Mouse (Mus musculus) spleen, adult 2 months (tissue): ENCODE results near the gene Spen. TPM values are rescaled to one million over a fixed set of nuclear protein-coding genes. Genes with fewer than 3 reads are reported as not detected.
A peak's percentile ranks its signal among the peaks of the same experiment; 100 is the strongest.

Experiments
- DNase-seq, 2 experiments: peaks; one replicate each; pipeline versions ENCODE4 v3.0.0 to v3.0.0-alpha.2; 2012 to 2021; ENCODE audit warnings: low spot score in 2 of 2, low read depth in 1 of 2
- H3K27ac ChIP-seq: fragments of 200-500 bp; 2 replicates; pipeline ENCODE4 v1.5.1; 2012; ENCODE audit warnings: low read length, inconsistent platforms; ENCODE audit not compliant: insufficient read depth
- H3K27me3 ChIP-seq: fragments of 200-500 bp; 2 replicates; pipeline ENCODE4 v1.6.1; 2012; ENCODE audit warnings: mild to moderate bottlenecking, moderate library complexity, low read length, inconsistent platforms; ENCODE audit not compliant: control insufficient read depth, insufficient read depth
- H3K36me3 ChIP-seq: fragments of 200-500 bp; 2 replicates; pipeline ENCODE4 v1.6.1; 2012; ENCODE audit warnings: mild to moderate bottlenecking, low read length, inconsistent platforms; ENCODE audit not compliant: control insufficient read depth, insufficient read depth
- H3K4me1 ChIP-seq: fragments of 200-500 bp; 2 replicates; pipeline ENCODE4 v1.6.1; 2011; ENCODE audit warnings: inconsistent platforms; ENCODE audit not compliant: control insufficient read depth, insufficient read depth, insufficient read length
- H3K4me3 ChIP-seq: fragments of 200-500 bp; 2 replicates; pipeline ENCODE4 v1.5.1; 2011; ENCODE audit warnings: mild to moderate bottlenecking, inconsistent platforms; ENCODE audit not compliant: insufficient read depth, insufficient read length; ENCODE audit errors: extremely low read depth
- CTCF ChIP-seq: fragments of 200-500 bp; IDR thresholded peaks from 2 replicates; pipeline ENCODE4 v1.5.1; 2011; ENCODE audit warnings: mild to moderate bottlenecking, inconsistent platforms; ENCODE audit not compliant: insufficient read depth, insufficient read length, insufficient replicate concordance; ENCODE audit errors: extremely low read depth
- POLR2A ChIP-seq: fragments of 200-500 bp; IDR thresholded peaks from 2 replicates; pipeline ENCODE4 v1.6.1; 2011; ENCODE audit warnings: low read depth, low read length, inconsistent platforms
- WGBS: fragments of 180-500 bp; shearing (Covaris S2); methylation state at CpG from one replicate; pipeline ENCODE4 v1.1.7; 2018; 5-methylcytosine and 5-hydroxymethylcytosine counted together
- polyA plus RNA-seq: library from polyadenylated mRNA; depleted of rRNA; stranded (reverse); fragments of >200 nt; gene quantifications from 2 replicates; pipeline ENCODE4 v1.2.3, GENCODE M21; 2012

Gene Spen
- polyA plus RNA-seq, 1 experiment, result 28.2 TPM

DNA sequence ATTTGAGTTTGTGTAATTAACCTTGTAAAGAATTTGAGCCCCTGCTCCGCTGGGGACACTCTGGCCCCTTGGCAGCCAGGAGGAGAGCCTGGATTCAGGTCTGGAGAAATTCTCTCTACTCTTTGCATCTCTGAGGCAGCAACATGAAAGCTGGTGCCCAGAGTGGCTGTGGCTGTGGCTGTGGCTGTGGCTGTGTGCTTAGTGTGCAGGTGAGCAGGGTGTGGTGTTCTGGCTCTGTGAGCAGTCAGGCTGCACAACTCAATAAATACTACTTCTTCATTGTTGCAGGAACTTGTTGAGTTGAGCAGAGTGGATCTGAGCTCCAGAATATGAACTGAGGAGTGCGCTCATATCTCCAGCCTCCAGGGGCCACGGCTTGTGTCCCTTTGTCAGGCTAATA lies 79.5 kb downstream of the Spen start:
- Histone ChIP-seq H3K36me3 (peaks cover 18% of the 10 kb centered on the region), H3K4me1 (peaks cover 7% of the 10 kb centered on the region; the same call in 1 of the 2 replicates)

DNA sequence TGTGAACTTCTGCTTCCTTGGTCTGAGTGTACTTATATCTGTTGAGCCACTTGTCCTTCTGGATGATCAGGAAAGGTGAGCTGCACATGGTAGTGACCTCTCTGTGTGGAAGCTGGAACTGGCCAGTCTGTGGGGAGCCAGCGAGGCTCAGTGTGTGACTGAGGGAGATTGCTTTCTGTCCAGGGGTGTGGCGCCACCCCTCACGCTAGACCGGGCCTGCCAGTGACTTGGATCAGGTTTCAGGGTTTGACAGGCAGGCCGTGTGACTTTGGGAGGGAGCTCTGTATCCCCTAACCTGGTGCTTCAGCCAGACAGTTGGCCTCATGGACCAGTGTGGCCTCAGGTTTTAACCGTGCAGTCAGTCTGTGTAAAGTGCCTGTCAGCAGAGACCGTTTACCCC lies 80.2 kb downstream of the Spen start:
- 87% methylated on average over 7 of the region's 7 CpGs for WGBS
- no peak overlapping the region for H3K4me3 ChIP-seq
- TF ChIP-seq POLR2A, result no peak
- no peak for TF ChIP-seq CTCF
- H3K27me3 ChIP-seq, result no peaks in the 10 kb centered on the region
- DNase-seq, result no peak
- H3K4me1 ChIP-seq, result peaks cover 7% of the 10 kb centered on the region; the same call in 1 of the 2 replicates
- peaks cover 14% of the 10 kb centered on the region for H3K36me3 ChIP-seq
- H3K27ac ChIP-seq, result no peak overlapping the region

More for the DNA sequence above, 79.5 kb downstream of the Spen start:
- 94% methylated on average over 3 of the region's 3 CpGs for WGBS
- no peak for TF ChIP-seq POLR2A
- TF ChIP-seq CTCF, result no peak
- Histone ChIP-seq H3K27me3 (no peaks in the 10 kb centered on the region), H3K27ac (no peak overlapping the region), H3K4me3 (no peak overlapping the region)
- no peak for DNase-seq

DNA sequence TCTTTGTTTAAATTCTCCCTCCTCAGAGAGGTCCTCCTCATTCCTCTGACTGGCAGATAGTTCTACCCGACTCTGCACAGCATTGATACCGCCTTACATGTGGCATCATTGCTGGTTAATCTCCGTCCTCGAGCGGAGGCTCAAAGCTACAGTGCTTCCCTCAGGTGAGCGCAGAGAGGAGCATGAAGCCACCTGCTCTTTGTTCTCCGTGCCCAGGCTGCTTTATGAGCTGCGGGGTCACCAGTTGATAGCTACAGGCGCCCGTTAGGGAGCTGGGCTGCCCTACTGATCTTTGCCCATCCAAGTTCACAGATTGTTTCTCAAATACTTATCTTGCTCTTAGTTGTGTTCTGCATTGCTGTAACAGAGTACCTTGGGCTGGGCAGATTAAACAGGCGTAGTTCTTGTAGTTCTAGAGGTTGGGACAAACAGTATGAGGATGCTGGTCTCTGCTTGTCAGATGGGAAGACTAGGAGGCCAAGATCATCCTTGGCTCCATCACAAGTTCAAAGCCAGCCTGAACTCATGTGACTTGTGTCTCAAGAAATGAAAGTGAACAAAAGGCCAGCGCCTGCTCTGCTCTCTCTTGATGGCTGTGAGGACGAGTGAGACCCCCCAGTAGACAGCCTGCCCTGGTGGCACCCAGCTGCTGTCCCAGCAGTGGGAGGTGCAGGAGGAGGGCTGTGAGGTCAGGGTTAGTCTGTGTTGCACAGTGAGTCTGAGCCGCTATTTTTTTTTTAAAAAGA lies 82.0 kb downstream of the Spen start:
- peaks cover 7% of the 10 kb centered on the region; the same call in 1 of the 2 replicates for H3K36me3 ChIP-seq
- peaks cover 10% of the 10 kb centered on the region; the same call in 1 of the 2 replicates for H3K4me1 ChIP-seq
- TF ChIP-seq POLR2A (no peak), CTCF (no peak)
- WGBS, result 95% methylated on average over 14 of the region's 14 CpGs
- no peaks in the 10 kb centered on the region for H3K27me3 ChIP-seq
- H3K27ac ChIP-seq, result no peak overlapping the region
- no peak overlapping the region for H3K4me3 ChIP-seq
- DNase-seq, result no peak

DNA sequence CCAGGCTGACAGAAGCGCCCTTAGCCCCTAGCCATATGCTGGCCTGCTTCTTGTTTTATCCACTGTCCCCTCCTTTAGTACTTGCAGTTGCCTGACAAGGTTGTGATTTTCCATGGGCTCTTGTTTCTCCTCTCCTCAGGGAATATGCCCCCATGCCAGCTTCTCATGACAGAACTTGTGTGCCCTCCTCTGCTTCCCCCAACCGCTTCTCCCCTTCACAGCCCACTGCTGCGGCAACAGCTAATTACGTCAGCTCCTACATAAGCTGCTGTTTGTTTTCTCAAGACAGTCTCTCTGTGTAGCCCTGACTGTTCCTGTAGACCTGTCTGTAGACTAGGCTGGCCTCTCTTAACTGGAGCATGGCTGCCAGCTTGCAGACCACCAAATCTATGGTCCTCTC lies 82.9 kb downstream of the Spen start:
- Histone ChIP-seq H3K4me1 (peaks cover 10% of the 10 kb centered on the region; the same call in 1 of the 2 replicates), H3K27me3 (no peaks in the 10 kb centered on the region), H3K36me3 (peaks cover 7% of the 10 kb centered on the region; the same call in 1 of the 2 replicates), H3K4me3 (no peak overlapping the region), H3K27ac (no peak overlapping the region)
- DNase-seq, result no peak
- WGBS, result 93% methylated on average over 4 of the region's 4 CpGs
- TF ChIP-seq POLR2A, result no peak
- no peak for TF ChIP-seq CTCF

DNA sequence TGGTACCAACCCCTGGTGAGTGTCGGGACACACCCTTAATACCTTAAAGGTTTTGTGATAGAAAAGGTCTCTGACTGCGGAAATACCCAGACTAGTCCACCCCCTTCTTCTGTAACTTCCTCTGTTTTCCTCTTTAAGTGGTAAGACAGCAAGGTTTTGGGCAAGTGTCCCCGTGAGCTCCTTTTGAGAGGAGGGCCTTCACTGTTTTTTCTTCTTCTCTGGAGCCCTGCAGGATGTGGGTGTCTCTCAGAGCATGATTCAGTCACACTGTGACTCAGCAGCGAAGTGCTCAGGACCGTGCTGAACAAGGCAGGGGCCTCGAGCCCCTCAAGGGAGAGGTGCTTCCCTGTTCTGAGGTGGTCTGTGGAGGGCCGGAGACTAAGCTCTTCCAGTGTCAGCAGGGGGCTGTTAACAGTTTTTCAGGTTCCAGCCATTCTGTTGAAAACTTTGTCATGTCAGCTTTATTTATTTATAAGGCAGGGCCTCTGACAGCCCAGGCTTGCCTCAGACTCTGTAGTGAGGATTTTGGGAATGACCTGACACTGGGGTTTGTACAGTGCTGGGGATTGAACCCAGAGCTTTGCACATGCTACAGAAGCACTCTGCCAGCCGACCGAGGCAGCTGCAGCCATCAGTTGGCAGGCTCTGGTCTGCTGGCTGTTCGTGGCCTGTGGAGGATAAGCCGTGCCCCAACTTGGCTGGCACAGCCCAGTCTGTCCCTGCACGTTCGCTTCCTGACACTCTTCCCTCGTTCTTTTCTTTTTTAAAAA lies 83.6 kb downstream of the Spen start:
- H3K4me1 ChIP-seq, result peaks cover 10% of the 10 kb centered on the region; the same call in 1 of the 2 replicates
- peak overlapping the region; percentile 44 for H3K27ac ChIP-seq
- TF ChIP-seq POLR2A (no peak), CTCF (no peak)
- no peaks in the 10 kb centered on the region for H3K27me3 ChIP-seq
- 41% methylated on average over 14 of the region's 14 CpGs for WGBS
- peaks cover 8% of the 10 kb centered on the region; the same call in 1 of the 2 replicates for H3K36me3 ChIP-seq
- H3K4me3 ChIP-seq, result no peak overlapping the region
- DNase-seq, result peak in 1 of 2 experiments; percentile 41

DNA sequence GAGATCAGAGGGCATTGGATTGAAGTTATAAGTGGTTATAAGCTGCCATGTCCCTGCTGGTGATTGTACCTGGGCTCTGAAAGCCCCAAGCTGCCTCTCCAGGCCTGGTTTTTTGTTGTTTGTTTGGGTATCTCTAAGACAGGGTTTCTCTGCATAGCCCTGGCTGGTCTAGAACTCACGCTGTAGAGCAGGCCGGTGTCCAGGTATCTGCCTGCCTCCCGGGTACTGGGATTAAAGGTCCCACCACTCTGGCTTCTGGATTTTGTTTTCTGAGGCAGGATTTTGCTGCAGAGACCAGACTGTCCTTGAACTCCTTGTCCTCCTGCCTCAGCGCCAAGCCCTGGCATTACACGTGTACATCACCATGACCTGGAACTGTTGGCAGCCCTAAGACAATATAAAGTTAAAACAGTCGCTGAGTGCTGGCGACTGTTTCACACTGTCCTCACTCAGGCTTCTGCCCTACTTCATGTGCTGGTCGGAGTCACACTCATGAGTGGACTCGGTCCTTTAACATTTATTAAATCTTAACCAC lies 86.4 kb downstream of the Spen start:
- TF ChIP-seq POLR2A (no peak), CTCF (no peak)
- DNase-seq, result no peak
- H3K4me3 ChIP-seq, result no peak overlapping the region
- WGBS, result 92% methylated on average over 9 of the region's 9 CpGs
- no peaks in the 10 kb centered on the region for H3K27me3 ChIP-seq
- H3K4me1 ChIP-seq, result peaks cover 10% of the 10 kb centered on the region; the same call in 1 of the 2 replicates
- peaks cover 7% of the 10 kb centered on the region; the same call in 1 of the 2 replicates for H3K36me3 ChIP-seq
- no peak overlapping the region for H3K27ac ChIP-seq
